Mouse (Mus musculus) small intestine, adult 2 months (tissue): ENCODE results near the gene Gtse1. TPM values are rescaled to one million over a fixed set of nuclear protein-coding genes. Genes with fewer than 3 reads are reported as not detected.

Experiments used
- H3K27ac ChIP-seq: fragments of 200-500 bp; 2 replicates; pipeline ENCODE4 v1.5.1; 2012; ENCODE audit warnings: low read depth, low read length, control low read depth, inconsistent platforms; ENCODE audit not compliant: insufficient read depth
- H3K27me3 ChIP-seq: fragments of 200-500 bp; 2 replicates; pipeline ENCODE4 v1.6.1; 2012; ENCODE audit warnings: mild to moderate bottlenecking, moderate library complexity, low read length, inconsistent platforms; ENCODE audit not compliant: control insufficient read depth, insufficient read depth
- H3K36me3 ChIP-seq: fragments of 200-500 bp; 2 replicates; pipeline ENCODE4 v1.6.1; 2012; ENCODE audit warnings: mild to moderate bottlenecking, low read length, control low read depth, inconsistent platforms; ENCODE audit not compliant: control insufficient read depth, insufficient read depth
- H3K4me1 ChIP-seq: fragments of 200-500 bp; 2 replicates; pipeline ENCODE4 v1.6.1; 2012; ENCODE audit warnings: low read length, inconsistent platforms, mixed read lengths; ENCODE audit not compliant: control insufficient read depth, insufficient read depth, insufficient read length
- H3K4me3 ChIP-seq: fragments of 200-500 bp; 2 replicates; pipeline ENCODE4 v1.5.1; 2012; ENCODE audit warnings: low read depth, mild to moderate bottlenecking, control low read depth, inconsistent platforms, low read length, moderate library complexity
- CTCF ChIP-seq: fragments of 200-500 bp; IDR thresholded peaks from 2 replicates; pipeline ENCODE4 v1.5.1; 2012; ENCODE audit warnings: low read depth, mild to moderate bottlenecking, control low read depth, inconsistent platforms, low read length, moderate library complexity, mixed read lengths; ENCODE audit not compliant: insufficient replicate concordance, insufficient read length; ENCODE audit errors: extremely low read depth
- POLR2A ChIP-seq: fragments of 200-500 bp; IDR thresholded peaks from 2 replicates; pipeline ENCODE4 v1.6.1; 2012; ENCODE audit warnings: low read depth, mild to moderate bottlenecking, control low read depth, inconsistent platforms, low read length, moderate library complexity
- WGBS: fragments of 180-500 bp; shearing (Covaris S2); methylation state at CpG from one replicate; pipeline ENCODE4 v1.1.7; 2018; 5-methylcytosine and 5-hydroxymethylcytosine counted together
- polyA plus RNA-seq: library from polyadenylated mRNA; depleted of rRNA; stranded (reverse); fragments of >200 nt; gene quantifications from 2 replicates; pipeline ENCODE4 v1.2.3, GENCODE M21; 2012

Gtse1 gene
- polyA plus RNA-seq, 1 experiment: 7.1 TPM

GRCm38 (mm10) chr15:85877336-85877735 is 17.8 kb downstream of the Gtse1 start:
- Histone ChIP-seq H3K36me3 (peaks cover under 1% of the 10 kb centered on the region; the same call in 1 of the 2 replicates), H3K4me3 (no peak overlapping the region), H3K27me3 (no peaks in the 10 kb centered on the region), H3K27ac (no peak overlapping the region), H3K4me1 (peaks cover 5% of the 10 kb centered on the region; the same call in 1 of the 2 replicates)
- 94% methylated on average over 7 of the region's 7 CpGs for WGBS
- TF ChIP-seq CTCF (no peak), POLR2A (no peak)

- Histone ChIP-seq H3K27ac (peak within 1 kb of the TSS; percentile 59), H3K36me3 (peaks cover 6% of the 10 kb centered on the region; the same call in 1 of the 2 replicates), H3K27me3 (no peaks in the 10 kb centered on the region), H3K4me3 (peak within 1 kb of the TSS; percentile 86), H3K4me1 (peaks cover 5% of the 10 kb centered on the region; the same call in 1 of the 2 replicates)
- TF ChIP-seq POLR2A (peak; percentile 55; the same call in 1 of the 2 replicates), CTCF (peak; percentile 55; the same call in 1 of the 2 replicates)
- under 1% methylated on average over 49 of the region's 50 CpGs for WGBS
These were observed 19.4 kb downstream of the Gtse1 start, which contains the start of gene Trmu for GRCm38 (mm10) chr15:85878848-85879497. TSS of gene Trmu (plus strand) at chr15:85879312.

- Histone ChIP-seq H3K27me3 (no peaks in the 10 kb centered on the region), H3K4me1 (peaks cover 5% of the 10 kb centered on the region; the same call in 1 of the 2 replicates), H3K36me3 (peaks cover 6% of the 10 kb centered on the region), H3K4me3 (peak overlapping the region; percentile 86), H3K27ac (peak overlapping the region; percentile 59)
- under 1% methylated on average over 18 of the region's 18 CpGs for WGBS
- TF ChIP-seq CTCF (no peak), POLR2A (no peak)
These were observed 20.0 kb downstream of the Gtse1 start for GRCm38 (mm10) chr15:85879498-85879895.

- Histone ChIP-seq H3K4me3 (no peak overlapping the region), H3K27ac (no peak overlapping the region), H3K36me3 (peaks cover 32% of the 10 kb centered on the region), H3K4me1 (0 out of 2 replicates have a peak, but pooled peaks cover 2% of the 10 kb centered on the region), H3K27me3 (no peaks in the 10 kb centered on the region)
- WGBS: 80% methylated on average over 5 of the region's 5 CpGs
- TF ChIP-seq POLR2A: no peak
- TF ChIP-seq CTCF: no peak
These were observed 26.1 kb downstream of the Gtse1 start for GRCm38 (mm10) chr15:85885606-85886005.

GRCm38 (mm10) chr15:85889235-85889634 is 29.7 kb downstream of the Gtse1 start:
- Histone ChIP-seq H3K4me3 (no peak overlapping the region), H3K4me1 (0 out of 2 replicates have a peak, but pooled peaks cover 2% of the 10 kb centered on the region), H3K27me3 (no peaks in the 10 kb centered on the region), H3K27ac (no peak overlapping the region), H3K36me3 (peaks cover 52% of the 10 kb centered on the region)
- no peak for TF ChIP-seq CTCF
- no peak for TF ChIP-seq POLR2A
- WGBS: 85% methylated on average over 4 of the region's 4 CpGs

- peaks cover 47% of the 10 kb centered on the region for H3K36me3 ChIP-seq
- no peak overlapping the region for H3K4me3 ChIP-seq
- H3K27ac ChIP-seq: no peak overlapping the region
- no peaks in the 10 kb centered on the region for H3K4me1 ChIP-seq
- no peak for TF ChIP-seq POLR2A
- no peak for TF ChIP-seq CTCF
- WGBS: 83% methylated on average over 10 of the region's 10 CpGs
- H3K27me3 ChIP-seq: no peaks in the 10 kb centered on the region
These were observed 32.4 kb downstream of the Gtse1 start for GRCm38 (mm10) chr15:85891971-85892370.

- TF ChIP-seq POLR2A: no peak
- no peak for TF ChIP-seq CTCF
- H3K4me3 ChIP-seq: no peak overlapping the region
- peaks cover 52% of the 10 kb centered on the region for H3K36me3 ChIP-seq
- no peak overlapping the region for H3K27ac ChIP-seq
- WGBS: 87% methylated on average over 13 of the region's 13 CpGs
- no peaks in the 10 kb centered on the region for H3K27me3 ChIP-seq
- no peaks in the 10 kb centered on the region for H3K4me1 ChIP-seq
These were observed 33.1 kb downstream of the Gtse1 start for GRCm38 (mm10) chr15:85892498-85893118.

GRCm38 (mm10) chr15:85893871-85894270 is 34.3 kb downstream of the Gtse1 start:
- Histone ChIP-seq H3K4me1 (no peaks in the 10 kb centered on the region), H3K27me3 (no peaks in the 10 kb centered on the region), H3K4me3 (no peak overlapping the region), H3K27ac (no peak overlapping the region), H3K36me3 (peaks cover 54% of the 10 kb centered on the region)
- TF ChIP-seq POLR2A (no peak), CTCF (no peak)
- 92% methylated on average over 7 of the region's 7 CpGs for WGBS
